Mouse (Mus musculus) kidney, adult 2 months (tissue): ENCODE data around the gene Fam198a.

Experiments
- CTCF ChIP-seq: fragments of 200-500 bp; conservative IDR thresholded peaks from 2 replicates; pipeline ENCODE4 v1.5.1; 2011; ENCODE audit warnings: low read depth, mild to moderate bottlenecking, control low read depth, low read length, moderate library complexity, mixed read lengths; ENCODE audit not compliant: insufficient read depth, insufficient read length
- POLR2A ChIP-seq: fragments of 200-500 bp; IDR thresholded peaks from one replicate; pipeline ENCODE4 v1.6.1; 2011; ENCODE audit warnings: low read depth, low read length, control low read depth

GRCm38 (mm10) chr9:122006175-122006574 is 55.4 kb downstream of the Fam198a start:
- no peak for TF ChIP-seq CTCF
- no peak for TF ChIP-seq POLR2A
